9 mouse cellular contexts compared by ENCODE assay signal in genomic region chr19:38025254-38026041, GRCm38 (mm10). TPM values are rescaled to one million over a fixed set of nuclear protein-coding genes. Genes with fewer than 3 reads are reported as not detected.
DNase-seq lines count a peak whose midpoint lies in the region; ATAC-seq and TF ChIP-seq lines count a peak whose summit lies in the region.
"Had no signal": no experiment of that assay in that cellular context is flagged by ENCODE, and none has a peak within 500 bp of the region (broad histone marks: within the 10 kb centered on the region; RNA-seq: fewer than 3 reads in every experiment).

No protein-coding gene starts in this region.

- peak; percentile 42 for DNase-seq in gastrocnemius, adult 2 months
- no peak for DNase-seq in gastrocnemius, postnatal 14 days
- no peak for DNase-seq in thymus, postnatal 10 days (ENCODE audit: low spot score in 2 of 2)
- DNase-seq in cerebellum, adult 11 months = no peak

- H3K27ac ChIP-seq in gastrocnemius, adult 2 months = peak overlapping the region; percentile 77
- H3K27ac ChIP-seq in embryonic fibroblast, embryonic 13.5 days (ENCODE audit: insufficient read depth, low read length) = peak overlapping the region; percentile 100
- peak overlapping the region; percentile 97 for H3K27ac ChIP-seq in kidney, embryonic 16.5 days (ENCODE audit: low read length)

- ATAC-seq in kidney, embryonic 16.5 days (ENCODE audit: low FRiP score, low TSS enrichment) = peak; percentile 79
- no peak for ATAC-seq in inflammation-experienced regulatory T-cells, adult 6 months

- peak overlapping the region; percentile 31; the same call in 1 of the 2 replicates for H3K9ac ChIP-seq in kidney, embryonic 16.5 days (replicated peaks; ENCODE audit: low read length)

- TF ChIP-seq POLR2A in embryonic fibroblast, embryonic 13.5 days (IDR thresholded peaks at IDR 0.05; ENCODE audit: low read depth, low read length) = peak; percentile 45
- peak; percentile 49 for TF ChIP-seq POLR2A in myocyte (IDR thresholded peaks at IDR 0.05; ENCODE audit: insufficient read length, low read depth)

- peaks cover 47% of the 10 kb centered on the region for H3K4me1 ChIP-seq in embryonic fibroblast, embryonic 13.5 days (ENCODE audit: control insufficient read depth, insufficient read depth, low read length)
- H3K4me1 ChIP-seq in kidney, embryonic 16.5 days (ENCODE audit: insufficient read depth, low read length) = peaks cover 62% of the 10 kb centered on the region

- peaks cover 48% of the 10 kb centered on the region for H3K79me2 ChIP-seq in myocyte (ENCODE audit: control insufficient read depth, insufficient read depth)

- H3K9me3 ChIP-seq in kidney, embryonic 16.5 days (ENCODE audit: low read length) = no peaks in the 10 kb centered on the region
- H3K9me3 ChIP-seq: G1E had no signal

- no peak for TF ChIP-seq CTCF in gastrocnemius, adult 2 months (IDR thresholded peaks at IDR 0.05)
- TF ChIP-seq CTCF in embryonic fibroblast, embryonic 13.5 days (IDR thresholded peaks at IDR 0.05; ENCODE audit: borderline replicate concordance, insufficient read depth, low read length) = no peak

- H3K4me2 ChIP-seq in kidney, embryonic 16.5 days (replicated peaks; ENCODE audit: low read depth, low read length) = 0 out of 2 replicates have a peak overlapping the region, but pooled peaks have one; percentile 15
- peak overlapping the region; percentile 81 for H3K4me2 ChIP-seq in myocyte (ENCODE audit: low read depth)

- H3ac ChIP-seq in myocyte (ENCODE audit: control insufficient read depth, insufficient read length) = no peak overlapping the region

- WGBS in kidney, embryonic 16.5 days = 40% methylated on average over 8 of the region's 9 CpGs

- H3K27me3 ChIP-seq in kidney, embryonic 16.5 days (ENCODE audit: insufficient read depth, low read length) = no peaks in the 10 kb centered on the region
- no peaks in the 10 kb centered on the region for H3K27me3 ChIP-seq in myocyte (ENCODE audit: control insufficient read depth, insufficient read depth, insufficient read length)

- H3K36me3 ChIP-seq in kidney, embryonic 16.5 days (ENCODE audit: insufficient read depth, low read length) = no peaks in the 10 kb centered on the region
- no peaks in the 10 kb centered on the region for H3K36me3 ChIP-seq in myocyte (ENCODE audit: control insufficient read depth, insufficient read depth)
- H3K36me3 ChIP-seq: G1E had no signal

- H3K4me3 ChIP-seq in gastrocnemius, adult 2 months = no peak overlapping the region
- no peak overlapping the region for H3K4me3 ChIP-seq in embryonic fibroblast, embryonic 13.5 days (ENCODE audit: insufficient read depth, low read length)
- no peak overlapping the region for H3K4me3 ChIP-seq in kidney, embryonic 16.5 days (ENCODE audit: low read length)
- no peak overlapping the region for H3K4me3 ChIP-seq in myocyte

- intact Hi-C loops in gastrocnemius, adult 2 months (cut with DNase I) = no loop called here
- intact Hi-C loops in gastrocnemius, postnatal 14 days (cut with DNase I; ENCODE audit: low total_unique reads) = no loop called here

TF ChIP-seq in myocyte, 11 proteins besides CTCF, POLR2A, EP300 and RAD21:
- TF ChIP-seq USF1 (IDR thresholded peaks at IDR 0.05; ENCODE audit: low read depth) (peak; percentile 95), MYOG (IDR thresholded peaks at IDR 0.05; ENCODE audit: control insufficient read depth in 1 of 3, insufficient read depth in 1 of 3, insufficient read length in 2 of 3, low read depth in 2 of 3) (no peak), TCF3 (IDR thresholded peaks at IDR 0.05; ENCODE audit: insufficient read length, low read depth) (no peak), E2F4 (IDR thresholded peaks at IDR 0.05; ENCODE audit: insufficient read depth) (no peak)

RNA-seq across cellular contexts. Expression of gene Myof, which starts 17.9 kb away (rescaled TPM):
- 1 to 10 TPM; 4.7 to 6.4 TPM for total RNA-seq in gastrocnemius, adult 2 months (2021)
- 1 to 10 TPM; 8.5 to 8.9 TPM for total RNA-seq in gastrocnemius, postnatal 14 days (2021)
- polyA plus RNA-seq in embryonic fibroblast, embryonic 13.5 days (2011; ENCODE audit: insufficient read length, low read depth, missing spikeins) = 228 and 282 TPM in 2 replicates
- 20.9 and 21.0 TPM in 2 replicates for polyA plus RNA-seq in kidney, embryonic 16.5 days (2015; fragmentation: Nextera tagmentation; extraction: Ambion mirVana)
- polyA plus RNA-seq in myocyte (2012; fragmentation: generic; extraction: Trizol) = 76.9 TPM
- polyA plus RNA-seq in inflammation-experienced regulatory T-cells, adult 6 months (2017; shearing (Covaris generic)) = under 1 TPM in 1 of 3 experiments, not detected in 2; 0.35 TPM
- polyA plus RNA-seq: G1E had no signal

RNA-seq across cellular contexts. Expression of gene Cep55, which starts 29.4 kb away (rescaled TPM):
- not detected for total RNA-seq in gastrocnemius, adult 2 months (2021)
- total RNA-seq in gastrocnemius, postnatal 14 days (2021) = 1 to 10 TPM; 1.8 to 1.9 TPM
- 17.4 and 24.0 TPM in 2 replicates for polyA plus RNA-seq in embryonic fibroblast, embryonic 13.5 days (2011; ENCODE audit: insufficient read length, low read depth, missing spikeins)
- polyA plus RNA-seq in kidney, embryonic 16.5 days (2015; fragmentation: Nextera tagmentation; extraction: Ambion mirVana) = 28.2 and 30.3 TPM in 2 replicates
- 5.1 TPM for polyA plus RNA-seq in myocyte (2012; fragmentation: generic; extraction: Trizol)
- 10 to 100 TPM in 1 of 3 experiments, 1 to 10 TPM in 2; 2.7 to 34.6 (median 3.6) TPM for polyA plus RNA-seq in inflammation-experienced regulatory T-cells, adult 6 months (2017; shearing (Covaris generic))

Comparison
In these comparisons a context has a peak if more than half of its experiments do, and no peak if none do; other contexts are left out.
1. RNA of gene Myof, which starts 17.9 kb away (polyA plus RNA-seq): 228 to 282 TPM in embryonic fibroblast, embryonic 13.5 days, 76.9 TPM in myocyte (single experiment) and 20.9 to 21.0 TPM in kidney, embryonic 16.5 days; 0.35 TPM in inflammation-experienced regulatory T-cells, adult 6 months; every median in the first group is over 10 times any median in the second.
2. Peak in every context shown above with its lines, with median percentiles within 50 percentile points of each other: H3K27ac ChIP-seq.